Mouse (Mus musculus) embryonic facial prominence, embryonic 14.5 days (tissue): ENCODE results near the gene Mstn. TPM values are rescaled to one million over a fixed set of nuclear protein-coding genes. Genes with fewer than 3 reads are reported as not detected.

ENCODE experiments used
- ATAC-seq: fragments of 200-750 bp; cut with Nextera tagmentation; 2 replicates; pipeline ENCODE4 v1.8.0; 2017; ENCODE audit warnings: low read depth, moderate number of reproducible peaks, moderate TSS enrichment
- DNase-seq: peaks from one replicate; pipeline ENCODE4 v3.0.0-alpha.2; 2015; ENCODE audit warnings: low spot score
- H3K27ac ChIP-seq: fragments of 300-500 bp; sonication (generic); replicated peaks from 2 replicates; pipeline ENCODE4 v1.5.1; 2014; ENCODE audit warnings: low read depth, mild to moderate bottlenecking, low read length, moderate library complexity
- H3K27me3 ChIP-seq: fragments of 300-500 bp; sonication (generic); replicated peaks from 2 replicates; pipeline ENCODE4 v1.6.1; 2014; ENCODE audit warnings: low read length; ENCODE audit not compliant: control insufficient read depth, insufficient read depth
- H3K36me3 ChIP-seq: fragments of 300-500 bp; sonication (generic); 2 replicates; pipeline ENCODE4 v1.6.1; 2014; ENCODE audit warnings: low read length, mixed read lengths; ENCODE audit not compliant: control insufficient read depth, insufficient read depth
- H3K4me1 ChIP-seq: fragments of 300-500 bp; sonication (generic); 2 replicates; pipeline ENCODE4 v1.6.1; 2014; ENCODE audit warnings: antibody characterized with exemption, low read length; ENCODE audit not compliant: control insufficient read depth, insufficient read depth
- H3K4me2 ChIP-seq: fragments of 300-500 bp; sonication (generic); 2 replicates; pipeline ENCODE4 v1.6.1; 2014; ENCODE audit warnings: low read depth, mild to moderate bottlenecking, low read length, moderate library complexity, mixed read lengths
- H3K4me3 ChIP-seq: fragments of 300-500 bp; sonication (generic); 2 replicates; pipeline ENCODE4 v1.5.1; 2014; ENCODE audit warnings: low read depth, mild to moderate bottlenecking, low read length
- H3K9ac ChIP-seq: fragments of 300-500 bp; sonication (generic); 2 replicates; pipeline ENCODE4 v1.6.1; 2014; ENCODE audit warnings: low read depth, mild to moderate bottlenecking, low read length, moderate library complexity, mixed read lengths
- H3K9me3 ChIP-seq: fragments of 300-500 bp; sonication (generic); 2 replicates; pipeline ENCODE4 v1.6.1; 2016; ENCODE audit warnings: low read length; ENCODE audit not compliant: control insufficient read depth
- WGBS: fragments of 180-500 bp; shearing (Covaris S2); extraction: QIAGEN DNeasy Blood & Tissue Kit; methylation state at CpG from one replicate; pipeline ENCODE4 v1.1.7; 2014; 5-methylcytosine and 5-hydroxymethylcytosine counted together
- polyA plus RNA-seq: library from polyadenylated mRNA; unstranded; fragments of >200 nt; fragmentation: Nextera tagmentation; extraction: Ambion mirVana; gene quantifications from 2 replicates; pipeline ENCODE4 v1.2.1, GENCODE M21; 2014

Gene Mstn
- 20.2 and 20.5 TPM in 2 replicates for polyA plus RNA-seq

- H3K4me2 ChIP-seq = peak within 1 kb of the TSS; percentile 34
- ATAC-seq = no peak
- no peaks in the 10 kb centered on the region for H3K36me3 ChIP-seq
- H3K9me3 ChIP-seq = no peaks in the 10 kb centered on the region
- H3K27me3 ChIP-seq = no peaks in the 10 kb centered on the region
- H3K4me1 ChIP-seq = peaks cover 6% of the 10 kb centered on the region; the same call in 1 of the 2 replicates
- H3K9ac ChIP-seq = no peak within 1 kb of the TSS
- DNase-seq = no peak
- 45% methylated on average over 6 of the region's 6 CpGs for WGBS
- H3K4me3 ChIP-seq = 0 out of 2 replicates have a peak within 1 kb of the TSS, but pooled peaks have one; percentile 4
- H3K27ac ChIP-seq = no peak within 1 kb of the TSS; the same call in 1 of the 2 replicates
These were observed at the start of gene Mstn for GRCm38 (mm10) chr1:53061340-53061739. Gene Mstn, plus strand, starts transcription at chr1:53061640.

DNA sequence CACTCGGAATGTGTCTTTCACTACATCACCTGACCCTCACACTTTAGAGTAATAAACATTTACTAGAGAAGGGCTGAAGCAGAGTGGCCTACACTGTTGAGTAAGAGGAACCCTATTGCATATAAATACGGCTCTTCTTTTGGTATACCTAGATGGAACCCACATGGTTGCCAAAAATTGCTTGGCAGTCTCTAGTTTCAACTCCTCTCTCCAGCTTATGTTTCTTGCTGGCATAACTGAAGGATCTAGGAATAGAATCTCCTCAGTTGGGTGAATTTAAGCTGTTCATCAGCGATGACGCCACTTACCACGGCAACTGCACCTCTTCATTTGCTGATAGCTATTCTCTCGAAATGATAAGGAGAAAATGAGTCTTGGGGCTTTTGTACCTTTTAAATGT lies 46.7 kb upstream of the Mstn start:
- no peak for ATAC-seq
- WGBS = 83% methylated on average over 6 of the region's 6 CpGs

DNA sequence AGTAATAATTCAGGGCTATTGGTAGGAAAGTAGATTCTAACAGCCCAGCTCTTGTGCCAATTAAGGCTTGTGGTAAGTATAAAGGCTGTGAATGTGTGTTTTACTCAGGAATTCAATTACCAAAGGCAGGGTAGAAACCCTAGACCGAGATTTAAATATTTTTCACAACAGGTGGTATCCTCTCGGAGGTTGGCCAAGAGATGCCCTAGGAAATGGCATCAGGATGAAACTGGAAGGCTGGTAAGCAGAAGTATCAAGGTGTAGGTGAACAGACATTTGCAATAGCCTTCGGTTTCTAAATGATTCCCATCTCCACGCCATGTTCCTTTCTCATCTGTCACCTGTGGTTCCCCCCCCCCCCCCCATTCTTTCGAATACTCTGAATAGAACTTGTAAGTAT lies 45.8 kb upstream of the Mstn start:
- H3K4me1 ChIP-seq = no peaks in the 10 kb centered on the region
- DNase-seq (no peak), ATAC-seq (no peak)
- H3K27me3 ChIP-seq = no peaks in the 10 kb centered on the region
- H3K9me3 ChIP-seq = no peaks in the 10 kb centered on the region
- H3K4me3 ChIP-seq = no peak overlapping the region
- no peak overlapping the region for H3K9ac ChIP-seq
- WGBS = 62% methylated on average over 5 of the region's 5 CpGs
- no peaks in the 10 kb centered on the region for H3K36me3 ChIP-seq
- no peak overlapping the region for H3K4me2 ChIP-seq
- H3K27ac ChIP-seq = no peak overlapping the region

More for the DNA sequence above, 46.7 kb upstream of the Mstn start:
- Histone ChIP-seq H3K9me3 (no peaks in the 10 kb centered on the region), H3K4me1 (no peaks in the 10 kb centered on the region), H3K4me3 (no peak overlapping the region), H3K27me3 (no peaks in the 10 kb centered on the region), H3K36me3 (no peaks in the 10 kb centered on the region), H3K27ac (no peak overlapping the region), H3K9ac (no peak overlapping the region), H3K4me2 (no peak overlapping the region)
- no peak for DNase-seq

DNA sequence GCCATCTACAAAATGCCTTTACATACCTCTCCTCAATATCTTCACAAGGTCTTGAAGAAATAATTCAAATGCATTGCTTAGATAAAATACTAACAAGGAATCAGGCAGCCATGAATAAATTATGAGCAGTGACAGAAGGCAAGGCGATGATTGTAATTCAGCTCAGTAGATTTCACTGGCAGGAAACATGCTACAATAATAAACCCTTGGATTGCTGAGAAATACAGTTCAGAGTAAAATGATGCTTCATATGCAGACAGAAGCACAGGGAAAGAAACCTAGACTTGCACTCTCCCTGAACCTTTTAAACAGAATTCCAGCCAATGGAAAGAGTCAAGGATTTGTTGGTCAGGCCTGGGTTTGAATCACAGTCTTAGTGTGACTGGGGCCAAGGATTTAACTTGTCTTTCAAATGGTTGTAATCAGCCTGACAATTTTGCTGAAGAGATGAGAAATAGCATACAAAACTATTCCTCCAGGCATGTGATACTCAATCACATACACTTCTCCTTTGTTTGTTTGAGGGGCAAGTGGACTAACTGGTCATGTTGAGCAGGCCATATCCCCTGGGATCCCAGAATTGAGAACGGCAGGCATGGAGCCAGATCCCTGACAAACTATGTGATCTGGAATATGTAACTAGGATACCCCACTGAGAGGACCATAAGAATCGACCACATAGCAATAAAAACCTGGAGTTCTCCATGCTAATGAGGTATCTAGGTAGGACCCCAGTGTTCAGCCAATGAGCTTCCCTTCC lies 42.5 kb upstream of the Mstn start:
- no peaks in the 10 kb centered on the region for H3K4me1 ChIP-seq
- H3K9ac ChIP-seq = no peak overlapping the region
- 66% methylated on average over 3 of the region's 3 CpGs for WGBS
- H3K4me3 ChIP-seq = no peak overlapping the region
- no peak overlapping the region for H3K27ac ChIP-seq
- no peaks in the 10 kb centered on the region for H3K9me3 ChIP-seq
- no peak overlapping the region for H3K4me2 ChIP-seq
- H3K36me3 ChIP-seq = no peaks in the 10 kb centered on the region
- ATAC-seq (no peak), DNase-seq (no peak)
- no peaks in the 10 kb centered on the region for H3K27me3 ChIP-seq

DNA sequence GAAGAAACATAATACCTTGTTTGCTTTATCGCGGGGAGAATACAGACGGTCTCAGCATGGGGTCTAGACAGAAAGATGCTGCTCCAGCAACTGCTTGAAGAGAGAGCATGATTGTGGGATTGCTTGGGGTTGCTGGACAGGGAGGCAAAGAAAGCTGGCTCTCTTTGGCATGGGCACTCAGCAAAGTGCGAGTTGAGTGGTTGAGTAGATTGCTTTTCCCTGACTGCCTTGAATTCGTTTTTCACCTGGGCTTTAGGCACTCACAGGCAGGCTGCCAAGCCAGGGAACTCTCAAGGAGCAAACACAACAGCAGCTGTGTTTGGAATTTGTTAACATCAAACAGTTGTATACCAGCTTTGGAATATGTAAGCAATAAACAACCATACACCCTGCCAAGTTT lies 41.4 kb upstream of the Mstn start, which contains the start of gene 1700019D03Rik:
TSS of gene 1700019D03Rik (minus strand) at position 101 of the 400 bp plus-strand sequence.
- Histone ChIP-seq H3K4me1 (no peaks in the 10 kb centered on the region), H3K27ac (no peak within 1 kb of the TSS), H3K9ac (no peak within 1 kb of the TSS), H3K27me3 (no peaks in the 10 kb centered on the region), H3K4me2 (no peak within 1 kb of the TSS), H3K4me3 (no peak within 1 kb of the TSS), H3K9me3 (no peaks in the 10 kb centered on the region), H3K36me3 (no peaks in the 10 kb centered on the region)
- ATAC-seq (no peak), DNase-seq (peak; percentile 8)
- 46% methylated on average over 5 of the region's 5 CpGs for WGBS

DNA sequence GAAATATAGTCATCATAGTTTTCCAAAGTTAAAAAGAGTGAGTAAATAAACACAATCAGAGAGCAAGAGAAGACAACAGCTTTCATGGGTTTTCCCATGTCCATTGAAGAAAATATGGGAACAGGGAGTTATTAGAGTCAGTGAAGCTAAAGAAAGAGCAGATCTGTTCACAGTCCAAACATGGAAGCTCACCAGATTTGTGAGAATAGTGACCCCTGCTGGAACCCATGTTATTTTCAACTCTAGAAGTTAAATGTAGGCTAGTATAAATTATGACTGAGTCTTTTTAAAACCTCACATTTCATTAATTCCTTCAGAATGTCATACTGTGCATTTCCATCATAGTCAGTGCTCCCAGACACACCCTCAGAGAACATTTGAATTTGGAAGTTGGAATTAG lies 28.9 kb upstream of the Mstn start:
- peak; percentile 70 for DNase-seq
- H3K9ac ChIP-seq = no peak overlapping the region
- no peaks in the 10 kb centered on the region for H3K27me3 ChIP-seq
- no peak overlapping the region for H3K4me2 ChIP-seq
- no peak overlapping the region for H3K27ac ChIP-seq
- no peak overlapping the region for H3K4me3 ChIP-seq
- no peak for ATAC-seq
- H3K36me3 ChIP-seq = no peaks in the 10 kb centered on the region
- no peaks in the 10 kb centered on the region for H3K4me1 ChIP-seq
- H3K9me3 ChIP-seq = no peaks in the 10 kb centered on the region

- Histone ChIP-seq H3K27ac (no peak overlapping the region), H3K9ac (no peak overlapping the region), H3K4me2 (no peak overlapping the region), H3K9me3 (no peaks in the 10 kb centered on the region), H3K36me3 (no peaks in the 10 kb centered on the region), H3K27me3 (no peaks in the 10 kb centered on the region), H3K4me1 (no peaks in the 10 kb centered on the region), H3K4me3 (no peak overlapping the region)
- WGBS = 89% methylated on average over 5 of the region's 5 CpGs
- ATAC-seq = no peak
- DNase-seq = no peak
These were observed 24.0 kb upstream of the Mstn start for GRCm38 (mm10) chr1:53037443-53037871.

GRCm38 (mm10) chr1:53049763-53050427 lies 11.5 kb upstream of the Mstn start:
- 81% methylated on average over 8 of the region's 8 CpGs for WGBS
- Histone ChIP-seq H3K4me3 (no peak overlapping the region), H3K36me3 (no peaks in the 10 kb centered on the region), H3K9ac (no peak overlapping the region), H3K9me3 (no peaks in the 10 kb centered on the region), H3K27ac (no peak overlapping the region), H3K4me2 (no peak overlapping the region), H3K4me1 (no peaks in the 10 kb centered on the region), H3K27me3 (no peaks in the 10 kb centered on the region)
- DNase-seq (no peak), ATAC-seq (no peak)
